In the genomic region with DNA sequence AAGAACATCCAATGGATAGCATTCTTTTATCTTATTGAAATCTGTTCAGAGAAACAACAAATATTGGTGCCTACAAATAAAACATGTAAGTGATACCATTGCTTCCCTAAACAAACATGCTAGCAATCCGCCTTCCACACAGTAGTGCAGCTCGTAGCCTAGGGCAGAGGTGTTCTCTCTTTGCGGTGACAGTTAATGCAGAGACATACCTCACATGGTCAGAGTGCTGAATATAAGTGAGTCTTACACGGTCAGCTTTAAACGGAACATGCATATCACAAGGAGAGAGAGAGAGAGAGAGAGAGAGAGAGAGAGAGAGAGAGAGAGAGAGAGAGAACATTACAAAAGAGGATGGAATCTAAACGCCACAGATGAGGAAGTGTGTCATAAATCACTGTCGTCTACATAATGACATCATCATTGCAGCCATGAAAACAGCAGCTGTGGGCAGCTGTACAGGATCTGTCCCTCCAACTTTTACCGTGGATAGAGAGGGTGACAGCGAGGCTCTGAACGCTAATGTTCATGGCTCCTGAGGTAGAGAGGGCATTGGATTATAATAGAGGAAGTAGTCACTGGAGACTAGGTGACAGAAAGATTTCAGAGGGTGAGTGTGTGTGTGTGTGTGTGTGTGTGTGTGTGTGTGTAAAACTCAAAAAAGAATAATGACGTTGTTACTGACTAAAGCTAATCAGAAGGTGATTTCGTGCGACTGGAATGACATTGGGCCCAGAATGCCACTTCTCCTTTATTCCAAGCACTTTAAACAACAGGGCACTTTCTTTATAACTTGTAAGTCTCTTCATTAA, we compare ENCODE assay signal across 12 mouse cellular contexts. TPM values are rescaled to one million over a fixed set of nuclear protein-coding genes. Genes with fewer than 3 reads are reported as not detected.
A peak's percentile ranks its signal among the peaks of the same experiment; 100 is the strongest.
DNase-seq lines count a peak whose midpoint lies in the region; ATAC-seq and TF ChIP-seq lines count a peak whose summit lies in the region.
"Had no signal": no experiment of that assay in that cellular context is flagged by ENCODE, and none has a peak within 500 bp of the region (broad histone marks: within the 10 kb centered on the region; RNA-seq: fewer than 3 reads in every experiment).

No protein-coding gene starts in this region.

- no peak overlapping the region for H3K4me3 ChIP-seq in heart, embryonic 10.5 days
- H3K4me3 ChIP-seq in kidney, adult 2 months (ENCODE audit: insufficient read depth, low read depth, low read length), result no peak overlapping the region
- no peak overlapping the region for H3K4me3 ChIP-seq in limb, embryonic 14.5 days (replicated peaks; ENCODE audit: low read length)
- H3K4me3 ChIP-seq: erythroblast, embryonic 14.5 days; liver, embryonic 15.5 days had no signal

- H3K27ac ChIP-seq in heart, embryonic 10.5 days, result peak overlapping the region; percentile 32; the same call in 1 of the 2 replicates
- no peak overlapping the region for H3K27ac ChIP-seq in kidney, adult 2 months (ENCODE audit: insufficient read depth, low read depth, low read length)
- no peak overlapping the region for H3K27ac ChIP-seq in limb, embryonic 14.5 days (replicated peaks; ENCODE audit: low read depth, low read length)
- H3K27ac ChIP-seq: liver, embryonic 15.5 days had no signal

- TF ChIP-seq CTCF in kidney, adult 2 months (conservative IDR thresholded peaks at IDR 0.05; ENCODE audit: insufficient read depth, insufficient read length, low read depth, low read length), result no peak

- DNase-seq in heart, embryonic 10.5 days (ENCODE audit: low spot score), result no peak
- no peak for DNase-seq in heart, postnatal 25 days (ENCODE audit: low spot score)
- DNase-seq in kidney, postnatal 10 days, result peak; percentile 64
- no peak for DNase-seq in kidney, adult 2 months
- peak; percentile 56 for DNase-seq in B cell, adult 2 months
- peak; percentile 46 for DNase-seq in limb, embryonic 14.5 days (ENCODE audit: low spot score)
- no peak for DNase-seq in frontal cortex, adult 2 months (ENCODE audit: extremely low spot score in 1 of 2, low spot score in 1 of 2)
- no peak for DNase-seq in left cerebral cortex, postnatal 36 days (ENCODE audit: low spot score in 2 of 2)
- DNase-seq: cerebellum, adult 9-11 months; gastrocnemius, postnatal 10 days had no signal

- H3K27me3 ChIP-seq in heart, embryonic 10.5 days (ENCODE audit: insufficient read depth, poor library complexity, severe bottlenecking), result no peaks in the 10 kb centered on the region
- H3K27me3 ChIP-seq in kidney, adult 2 months (replicated peaks; ENCODE audit: control insufficient read depth, insufficient read depth, low read length), result no peaks in the 10 kb centered on the region
- no peaks in the 10 kb centered on the region for H3K27me3 ChIP-seq in limb, embryonic 14.5 days (ENCODE audit: control insufficient read depth, insufficient read depth, low read length)
- H3K27me3 ChIP-seq: liver, embryonic 15.5 days had no signal

- H3K4me1 ChIP-seq in heart, embryonic 10.5 days, result peaks cover 24% of the 10 kb centered on the region
- no peaks in the 10 kb centered on the region for H3K4me1 ChIP-seq in kidney, adult 2 months (ENCODE audit: control insufficient read depth, insufficient read depth, low read length)
- H3K4me1 ChIP-seq in limb, embryonic 14.5 days (ENCODE audit: control insufficient read depth, insufficient read depth, low read length), result no peaks in the 10 kb centered on the region

- no peaks in the 10 kb centered on the region for H3K9me3 ChIP-seq in heart, embryonic 10.5 days
- H3K9me3 ChIP-seq in limb, embryonic 14.5 days (ENCODE audit: control insufficient read depth, low read length), result no peaks in the 10 kb centered on the region
- H3K9me3 ChIP-seq: liver, embryonic 15.5 days had no signal

- no peak overlapping the region for H3K4me2 ChIP-seq in limb, embryonic 14.5 days (replicated peaks; ENCODE audit: low read depth, low read length, severe bottlenecking)
- H3K4me2 ChIP-seq: liver, embryonic 15.5 days had no signal

- 73% methylated on average over 13 of the region's 13 CpGs for WGBS in heart, embryonic 10.5 days
- WGBS in kidney, adult 2 months, result 46% methylated on average over 13 of the region's 13 CpGs
- WGBS in limb, embryonic 14.5 days, result 63% methylated on average over 13 of the region's 13 CpGs

- intact Hi-C loops in heart, postnatal 25 days (cut with DNase I), result no loop called here
- intact Hi-C loops in left cerebral cortex, postnatal 36 days (cut with DNase I), result loop anchor here (5.0 kb wide), 1 partner anchor 34 kb away; no protein-coding TSS in a partner anchor

- ATAC-seq in limb, embryonic 14.5 days (ENCODE audit: low FRiP score, low read depth), result no peak

- TF ChIP-seq POLR2A in kidney, adult 2 months (IDR thresholded peaks at IDR 0.05; ENCODE audit: low read depth, low read length), result no peak
- TF ChIP-seq POLR2A in limb, embryonic 14.5 days (IDR thresholded peaks at IDR 0.05; ENCODE audit: borderline replicate concordance, extremely low read depth, insufficient read depth, insufficient read length), result no peak

- H3K36me3 ChIP-seq in heart, embryonic 10.5 days, result peaks cover 14% of the 10 kb centered on the region; the same call in 1 of the 2 replicates
- H3K36me3 ChIP-seq in kidney, adult 2 months (ENCODE audit: control insufficient read depth, insufficient read depth, low read length), result no peaks in the 10 kb centered on the region; the same call in 1 of the 2 replicates
- peaks cover 12% of the 10 kb centered on the region; the same call in 1 of the 2 replicates for H3K36me3 ChIP-seq in limb, embryonic 14.5 days (ENCODE audit: control insufficient read depth, insufficient read depth, low read length)

- no peak overlapping the region for H3K9ac ChIP-seq in limb, embryonic 14.5 days (ENCODE audit: low read depth, low read length, severe bottlenecking)
- H3K9ac ChIP-seq: liver, embryonic 15.5 days had no signal

RNA-seq across cellular contexts. Expression of a gene that starts 52.4 kb away (rescaled TPM):
- 106 and 129 TPM in 2 replicates for polyA plus RNA-seq in heart, embryonic 10.5 days (2016; fragmentation: Nextera tagmentation; extraction: Ambion mirVana)
- 10 to 100 TPM; 67.8 to 71.3 TPM for total RNA-seq in heart, postnatal 25 days (2021)
- polyA plus RNA-seq in kidney, adult 2 months (2012; rRNA removed), result 12.3 and 13.3 TPM in 2 replicates
- polyA plus RNA-seq in limb, embryonic 14.5 days (2012; rRNA removed), result 38.1 and 40.9 TPM in 2 replicates
- 131 and 138 TPM in 2 replicates for polyA plus RNA-seq in limb, embryonic 14.5 days (2014; fragmentation: Nextera tagmentation; extraction: Ambion mirVana)
- 352 and 359 TPM in 2 replicates for polyA plus RNA-seq in frontal cortex, adult 2 months (2012; rRNA removed)
- total RNA-seq in left cerebral cortex, postnatal 36 days (2021), result 100 to 1,000 TPM; 707 to 758 TPM

Comparison
In these comparisons a context has a peak if more than half of its experiments do, and no peak if none do; other contexts are left out.
1. DNase-seq: peak in kidney, postnatal 10 days (single experiment), B cell, adult 2 months (2 of 2) and limb, embryonic 14.5 days (single experiment); none in heart, embryonic 10.5 days (single experiment), heart, postnatal 25 days (single experiment), kidney, adult 2 months (single experiment), frontal cortex, adult 2 months (0 of 2) and left cerebral cortex, postnatal 36 days (0 of 2).